40 mouse cellular contexts compared by ENCODE assay signal in genomic region chr9:106616306-106616705, GRCm38 (mm10). TPM values are rescaled to one million over a fixed set of nuclear protein-coding genes. Genes with fewer than 3 reads are reported as not detected.
"Had no signal": no experiment of that assay in that cellular context is flagged by ENCODE, and none has a peak within 500 bp of the region (broad histone marks: within the 10 kb centered on the region; RNA-seq: fewer than 3 reads in every experiment).

No protein-coding gene starts in this region.

- H3K4me2 ChIP-seq: heart, embryonic 11.5 days; heart, embryonic 13.5 days; heart, embryonic 15.5 days; hindbrain, embryonic 13.5 days; hindbrain, embryonic 15.5 days; kidney, embryonic 15.5 days; limb, embryonic 13.5 days; limb, embryonic 15.5 days; liver, embryonic 12.5 days had no signal

- H3K27me3 ChIP-seq: hindbrain, embryonic 13.5 days; hindbrain, embryonic 15.5 days; kidney, embryonic 15.5 days; limb, embryonic 13.5 days; limb, embryonic 15.5 days; liver, embryonic 12.5 days had no signal

- ATAC-seq: hindbrain, postnatal 0 days; intestine, embryonic 16.5 days; liver, embryonic 12.5 days had no signal

- DNase-seq: gastrocnemius, postnatal 14 days; gastrocnemius, postnatal 36 days; heart, adult 18-20 months; heart, postnatal 14 days; heart, postnatal 36 days; kidney, adult 11 months; kidney, adult 2 months; kidney, adult 9 months; kidney, postnatal 14 days; kidney, postnatal 36 days; layer of hippocampus, postnatal 36 days had no signal

- H3K9me3 ChIP-seq: heart, embryonic 15.5 days; hindbrain, embryonic 13.5 days; hindbrain, embryonic 15.5 days; kidney, embryonic 15.5 days; limb, embryonic 15.5 days; liver, embryonic 12.5 days had no signal

- H3K4me3 ChIP-seq: heart, embryonic 13.5 days; heart, embryonic 15.5 days; hindbrain, embryonic 13.5 days; hindbrain, embryonic 15.5 days; kidney, embryonic 15.5 days; limb, embryonic 13.5 days; limb, embryonic 15.5 days; liver, embryonic 12.5 days had no signal

- H3K36me3 ChIP-seq: heart, embryonic 13.5 days; heart, embryonic 15.5 days; hindbrain, embryonic 13.5 days; hindbrain, embryonic 15.5 days; kidney, embryonic 15.5 days; limb, embryonic 13.5 days; limb, embryonic 15.5 days; liver, embryonic 12.5 days had no signal

- H3K4me1 ChIP-seq: heart, embryonic 13.5 days; heart, embryonic 15.5 days; hindbrain, embryonic 13.5 days; hindbrain, embryonic 15.5 days; kidney, embryonic 15.5 days; limb, embryonic 13.5 days; limb, embryonic 15.5 days; liver, embryonic 12.5 days had no signal

- H3K27ac ChIP-seq: heart, embryonic 13.5 days; heart, embryonic 15.5 days; hindbrain, embryonic 13.5 days; hindbrain, embryonic 15.5 days; hindbrain, postnatal 0 days; kidney, embryonic 15.5 days; kidney, postnatal 0 days; limb, embryonic 13.5 days; limb, embryonic 15.5 days; liver, embryonic 12.5 days; liver, embryonic 14.5 days had no signal

- H3K9ac ChIP-seq: heart, embryonic 13.5 days; heart, embryonic 15.5 days; hindbrain, embryonic 13.5 days; hindbrain, embryonic 15.5 days; kidney, embryonic 15.5 days; limb, embryonic 13.5 days; limb, embryonic 15.5 days; liver, embryonic 12.5 days; liver, embryonic 14.5 days had no signal

RNA-seq across cellular contexts. Expression of gene Iqcf6, which starts 10.1 kb away (rescaled TPM):
- total RNA-seq: gastrocnemius, adult 18-20 months; gastrocnemius, adult 8-10 months; gastrocnemius, postnatal 14 days; gastrocnemius, postnatal 36 days; heart, adult 18-20 months; heart, postnatal 14 days; heart, postnatal 36 days; hematopoietic stem cell, adult 5-6 weeks; hindbrain, postnatal 0 days; layer of hippocampus, adult 18-20 months; layer of hippocampus, postnatal 14 days; layer of hippocampus, postnatal 36 days; left cerebral cortex, adult 18-20 months; left cerebral cortex, adult 8-10 months; left cerebral cortex, postnatal 10 days; left cerebral cortex, postnatal 36 days; liver, adult 2 months had no signal
- polyA plus RNA-seq: gonadal fat pad, adult 2 months; heart, embryonic 11.5 days; heart, embryonic 13.5 days; heart, embryonic 15.5 days; heart, postnatal 0 days; hindbrain, embryonic 11.5 days; hindbrain, embryonic 13.5 days; hindbrain, embryonic 15.5 days; hindbrain, postnatal 0 days; intestine, embryonic 14.5 days; intestine, embryonic 16.5 days; kidney, adult 2 months; kidney, embryonic 15.5 days; kidney, postnatal 0 days; large intestine, adult 2 months; limb, embryonic 11.5 days; limb, embryonic 13.5 days; limb, embryonic 15.5 days; liver, adult 2 months; liver, embryonic 12.5 days; liver, embryonic 14.5 days had no signal

RNA-seq across cellular contexts. Expression of gene Grm2, which starts 39.6 kb away (rescaled TPM):
- total RNA-seq: gastrocnemius, adult 18-20 months; gastrocnemius, adult 8-10 months; gastrocnemius, postnatal 14 days; gastrocnemius, postnatal 36 days; heart, adult 18-20 months; heart, postnatal 14 days; heart, postnatal 36 days; hematopoietic stem cell, adult 5-6 weeks; liver, adult 2 months had no signal
- polyA plus RNA-seq: gonadal fat pad, adult 2 months; heart, embryonic 11.5 days; heart, embryonic 13.5 days; heart, embryonic 15.5 days; heart, postnatal 0 days; intestine, embryonic 14.5 days; intestine, embryonic 16.5 days; kidney, adult 2 months; kidney, embryonic 15.5 days; kidney, postnatal 0 days; limb, embryonic 13.5 days; liver, adult 2 months; liver, embryonic 12.5 days; liver, embryonic 14.5 days had no signal

RNA-seq across cellular contexts. Expression of gene Iqcf4, which starts 45.5 kb away (rescaled TPM):
- total RNA-seq: gastrocnemius, adult 18-20 months; gastrocnemius, adult 8-10 months; gastrocnemius, postnatal 14 days; gastrocnemius, postnatal 36 days; heart, adult 18-20 months; heart, postnatal 14 days; heart, postnatal 36 days; hematopoietic stem cell, adult 5-6 weeks; hindbrain, postnatal 0 days; layer of hippocampus, adult 18-20 months; layer of hippocampus, postnatal 14 days; layer of hippocampus, postnatal 36 days; left cerebral cortex, adult 18-20 months; left cerebral cortex, adult 8-10 months; left cerebral cortex, postnatal 10 days; left cerebral cortex, postnatal 36 days; liver, adult 2 months had no signal
- polyA plus RNA-seq: heart, embryonic 11.5 days; heart, embryonic 13.5 days; heart, embryonic 15.5 days; heart, postnatal 0 days; hindbrain, embryonic 11.5 days; hindbrain, embryonic 13.5 days; hindbrain, embryonic 15.5 days; hindbrain, postnatal 0 days; intestine, embryonic 14.5 days; intestine, embryonic 16.5 days; kidney, adult 2 months; kidney, embryonic 15.5 days; kidney, postnatal 0 days; large intestine, adult 2 months; limb, embryonic 11.5 days; limb, embryonic 13.5 days; limb, embryonic 15.5 days; liver, adult 2 months; liver, embryonic 12.5 days; liver, embryonic 14.5 days had no signal

RNA-seq across cellular contexts. Expression of gene Iqcf3, which starts 54.9 kb away (rescaled TPM):
- total RNA-seq: gastrocnemius, adult 18-20 months; gastrocnemius, adult 8-10 months; gastrocnemius, postnatal 14 days; gastrocnemius, postnatal 36 days; heart, adult 18-20 months; heart, postnatal 14 days; heart, postnatal 36 days; hematopoietic stem cell, adult 5-6 weeks; hindbrain, postnatal 0 days; layer of hippocampus, adult 18-20 months; layer of hippocampus, postnatal 14 days; layer of hippocampus, postnatal 36 days; left cerebral cortex, adult 18-20 months; left cerebral cortex, adult 8-10 months; left cerebral cortex, postnatal 10 days; left cerebral cortex, postnatal 36 days; liver, adult 2 months had no signal
- polyA plus RNA-seq: heart, embryonic 11.5 days; heart, embryonic 13.5 days; heart, embryonic 15.5 days; heart, postnatal 0 days; hindbrain, embryonic 11.5 days; hindbrain, embryonic 13.5 days; hindbrain, embryonic 15.5 days; hindbrain, postnatal 0 days; intestine, embryonic 14.5 days; intestine, embryonic 16.5 days; kidney, embryonic 15.5 days; kidney, postnatal 0 days; large intestine, adult 2 months; limb, embryonic 11.5 days; limb, embryonic 13.5 days; limb, embryonic 15.5 days; liver, adult 2 months; liver, embryonic 12.5 days; liver, embryonic 14.5 days had no signal
